Mouse (Mus musculus): ENCODE measurements at regions not wholly inside any gene's neighbourhood (a gene's known extent, or its start where the extent isn't known, plus 50 kb on each side); places are given as distances from the start of the nearest gene placed in this dataset.

DNA sequence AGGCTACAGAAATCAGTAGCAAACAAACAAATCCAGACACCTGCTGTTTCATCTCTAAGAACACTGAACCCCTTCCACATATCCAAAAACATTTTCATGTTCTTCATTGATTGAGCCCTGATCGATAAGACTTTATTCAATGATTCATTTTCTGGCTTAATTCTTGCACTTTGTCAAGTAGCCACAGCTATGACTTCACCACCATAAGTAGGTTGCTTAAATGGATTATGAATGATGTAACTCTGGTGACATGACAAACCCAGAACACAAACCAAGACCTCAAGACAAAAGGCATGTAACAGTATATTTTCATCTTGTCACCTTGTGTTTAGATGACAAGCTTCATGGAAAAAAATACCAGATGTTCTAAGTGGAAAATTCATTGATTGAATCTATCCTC lies 123.1 kb upstream of the Cd180 start:
- 94% methylated on average over 1 of the region's 1 CpGs for WGBS

DNA sequence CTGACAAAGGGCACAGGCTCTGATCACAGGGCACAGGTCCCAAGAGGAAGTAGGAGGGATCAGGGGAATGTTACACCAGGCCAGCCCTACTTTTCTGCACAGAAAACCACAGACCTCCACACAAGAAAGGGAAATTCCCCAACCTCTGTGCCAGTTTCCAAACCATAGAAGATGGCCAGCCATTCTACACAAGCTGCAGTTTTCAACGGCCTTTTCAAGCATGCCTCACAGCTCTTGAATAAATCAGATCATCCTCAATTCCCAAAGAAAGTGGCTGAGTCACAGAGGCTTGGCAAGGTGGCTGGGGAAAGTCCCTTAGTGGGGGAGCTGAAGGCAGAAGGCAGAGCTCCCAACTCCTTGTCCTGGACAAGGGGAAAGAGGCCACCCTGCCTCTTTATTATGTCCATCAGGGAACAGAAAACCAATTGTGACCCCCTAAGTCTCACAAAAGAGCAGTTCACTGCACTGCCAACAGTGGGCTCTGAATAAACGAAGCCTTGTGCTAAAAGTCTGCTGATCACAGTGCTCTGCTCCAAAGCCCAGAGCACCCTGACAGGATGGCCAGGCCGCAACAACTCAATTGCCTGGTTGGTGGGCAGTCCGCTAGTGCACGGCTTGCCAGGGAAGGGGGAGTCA lies 120.0 kb upstream of the Cd180 start:
- Histone ChIP-seq H3K4me3 (no peak overlapping the region), H3K9ac (no peak overlapping the region), H3K36me3 (no peaks in the 10 kb centered on the region), H3K4me1 (peaks cover 25% of the 10 kb centered on the region), H3K27ac (no peak overlapping the region), H3K27me3 (peaks cover 21% of the 10 kb centered on the region; the same call in 1 of the 2 replicates), H3K9me3 (no peaks in the 10 kb centered on the region), H3K4me2 (replicated peaks) (no peak overlapping the region)
- WGBS, result 69% methylated on average over 5 of the region's 5 CpGs
- no peak for ATAC-seq (ENCODE audit: low FRiP score, low read depth)

More for the DNA sequence above, 123.1 kb upstream of the Cd180 start:
- Histone ChIP-seq H3K27ac (no peak overlapping the region), H3K4me1 (peaks cover 7% of the 10 kb centered on the region; the same call in 1 of the 2 replicates), H3K9ac (no peak overlapping the region), H3K4me3 (no peak overlapping the region), H3K4me2 (replicated peaks) (no peak overlapping the region), H3K36me3 (no peaks in the 10 kb centered on the region), H3K9me3 (no peaks in the 10 kb centered on the region), H3K27me3 (peaks cover 17% of the 10 kb centered on the region; the same call in 1 of the 2 replicates)
- ATAC-seq (ENCODE audit: low FRiP score, low read depth), result no peak

DNA sequence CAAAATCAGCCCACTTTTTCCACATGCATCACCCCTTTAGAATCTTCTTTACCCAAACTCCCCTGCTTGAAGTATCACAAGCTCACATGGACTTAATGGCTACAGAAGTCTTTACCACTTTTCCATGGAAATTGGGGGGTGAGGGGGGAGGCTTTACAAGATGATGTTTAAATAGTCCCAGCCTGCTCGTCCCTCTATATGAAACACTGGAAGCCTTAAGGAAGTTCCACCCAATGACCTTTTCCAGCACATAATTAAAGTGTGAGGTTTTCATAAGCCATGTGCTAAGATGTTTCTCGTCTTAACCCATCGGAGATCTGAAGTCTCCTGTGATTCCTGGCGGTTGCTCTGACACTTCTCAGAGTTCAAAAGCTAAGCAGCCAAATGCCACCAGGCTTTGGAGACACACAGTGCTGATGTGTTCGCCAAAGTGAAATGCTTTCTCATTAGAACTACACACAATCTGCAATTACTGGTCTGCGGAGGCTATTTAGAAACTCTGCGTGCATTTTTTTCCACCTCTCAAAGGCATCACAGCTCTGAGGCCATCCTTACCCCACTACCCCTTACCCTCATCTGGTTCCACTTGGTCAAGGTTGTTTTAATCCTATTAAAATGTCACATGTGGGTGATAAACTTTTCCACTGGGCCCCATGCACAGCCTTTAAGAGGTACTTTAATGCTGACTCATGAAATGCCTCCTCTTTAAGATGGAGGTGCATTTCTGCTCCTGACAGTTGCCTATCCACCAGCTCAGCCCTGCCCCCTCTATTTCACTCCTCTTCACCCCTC lies 116.3 kb upstream of the Cd180 start:
- Histone ChIP-seq H3K4me2 (replicated peaks) (no peak overlapping the region), H3K9me3 (no peaks in the 10 kb centered on the region), H3K4me1 (peaks cover 31% of the 10 kb centered on the region), H3K27ac (no peak overlapping the region), H3K27me3 (peaks cover 33% of the 10 kb centered on the region; the same call in 1 of the 2 replicates), H3K9ac (no peak overlapping the region), H3K36me3 (no peaks in the 10 kb centered on the region), H3K4me3 (no peak overlapping the region)
- ATAC-seq (ENCODE audit: low FRiP score, low read depth), result peak; percentile 91
- 11% methylated on average over 7 of the region's 7 CpGs for WGBS

DNA sequence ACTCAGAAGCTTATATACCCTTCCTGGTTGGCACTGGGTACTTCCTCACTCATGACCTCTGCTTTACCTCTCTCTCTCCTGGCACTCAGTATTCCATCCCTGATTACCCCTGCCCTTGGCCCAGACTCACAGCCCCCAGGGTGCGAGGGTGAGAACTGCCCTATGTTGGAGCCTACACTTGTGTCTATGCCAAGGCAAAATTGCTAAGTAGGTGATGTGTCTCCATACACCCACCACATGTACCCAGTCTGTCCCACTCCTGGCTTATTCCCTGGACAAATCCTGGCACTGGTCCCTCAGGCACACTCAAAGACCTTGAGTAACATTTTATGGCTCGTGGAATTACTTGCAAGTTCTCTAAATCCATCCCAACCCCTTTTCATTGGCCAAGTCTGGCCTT lies 114.5 kb upstream of the Cd180 start:
- Histone ChIP-seq H3K9ac (no peak overlapping the region), H3K9me3 (no peaks in the 10 kb centered on the region), H3K4me3 (no peak overlapping the region), H3K4me1 (peaks cover 29% of the 10 kb centered on the region), H3K4me2 (replicated peaks) (no peak overlapping the region), H3K36me3 (no peaks in the 10 kb centered on the region), H3K27ac (no peak overlapping the region), H3K27me3 (peaks cover 28% of the 10 kb centered on the region; the same call in 1 of the 2 replicates)
- ATAC-seq (ENCODE audit: low FRiP score, low read depth), result no peak
- 64% methylated on average over 2 of the region's 2 CpGs for WGBS

DNA sequence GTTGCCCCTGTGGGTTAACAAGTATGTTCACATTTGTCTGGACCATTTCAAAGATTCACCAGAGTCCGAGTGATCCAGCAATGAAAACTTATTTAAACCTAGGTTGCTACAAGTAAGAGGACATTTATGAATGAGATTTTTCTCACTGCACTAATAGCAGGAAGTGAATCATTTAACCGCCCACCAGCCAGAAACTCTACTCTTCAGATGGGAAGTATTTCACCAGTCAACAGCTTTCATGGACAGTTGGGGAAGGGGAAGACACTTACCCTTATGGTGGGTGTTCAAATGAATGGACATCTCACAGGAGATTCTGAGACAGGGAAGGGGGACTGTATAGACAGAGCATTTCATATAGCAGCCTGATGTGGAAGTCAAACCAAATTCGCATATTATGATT lies 113.7 kb upstream of the Cd180 start:
- no peak overlapping the region for H3K4me3 ChIP-seq
- no peak overlapping the region for H3K4me2 ChIP-seq (replicated peaks)
- H3K27ac ChIP-seq, result no peak overlapping the region
- ATAC-seq (ENCODE audit: low FRiP score, low read depth), result no peak
- no peaks in the 10 kb centered on the region for H3K36me3 ChIP-seq
- WGBS, result 90% methylated on average over 3 of the region's 3 CpGs
- peaks cover 29% of the 10 kb centered on the region for H3K4me1 ChIP-seq
- H3K9me3 ChIP-seq, result no peaks in the 10 kb centered on the region
- no peak overlapping the region for H3K9ac ChIP-seq
- H3K27me3 ChIP-seq, result peaks cover 28% of the 10 kb centered on the region; the same call in 1 of the 2 replicates

DNA sequence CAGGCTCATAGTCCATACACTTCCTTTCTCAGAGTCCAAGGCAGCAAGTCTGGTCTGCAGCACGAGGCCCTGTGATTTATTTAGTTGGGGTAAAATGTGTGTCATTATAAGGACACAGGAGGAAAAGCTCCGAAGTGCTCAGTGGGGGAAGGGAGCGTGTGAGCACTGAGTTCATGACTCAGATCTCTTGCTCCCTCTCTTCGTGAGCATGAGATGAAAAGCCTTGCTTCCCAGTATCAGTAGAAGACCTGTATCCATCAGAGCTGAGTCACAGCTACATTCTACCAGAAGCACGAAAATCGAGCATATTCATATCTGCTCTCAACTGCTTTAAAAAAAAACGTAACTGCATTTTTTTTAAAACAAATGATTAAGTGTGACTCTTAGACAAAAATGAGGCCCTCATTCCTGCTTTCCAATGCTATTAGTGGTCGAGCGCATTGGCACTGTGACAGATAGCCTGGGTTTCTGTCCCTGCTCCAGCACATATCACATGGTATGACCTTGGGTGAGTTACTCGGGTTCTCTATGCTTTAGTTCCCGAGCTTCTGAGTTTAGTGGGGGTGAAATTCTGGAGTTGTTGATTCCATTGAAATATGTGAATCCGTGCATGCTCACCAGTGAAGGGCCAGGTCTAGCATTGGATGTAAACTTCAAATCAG lies 109.2 kb upstream of the Cd180 start:
- Histone ChIP-seq H3K9me3 (no peaks in the 10 kb centered on the region), H3K4me2 (replicated peaks) (no peak overlapping the region), H3K9ac (no peak overlapping the region), H3K4me1 (peaks cover 6% of the 10 kb centered on the region), H3K27ac (no peak overlapping the region), H3K27me3 (peaks cover 39% of the 10 kb centered on the region; the same call in 1 of the 2 replicates), H3K36me3 (no peaks in the 10 kb centered on the region), H3K4me3 (no peak overlapping the region)
- WGBS, result 64% methylated on average over 12 of the region's 12 CpGs
- no peak for ATAC-seq (ENCODE audit: low FRiP score, low read depth)

DNA sequence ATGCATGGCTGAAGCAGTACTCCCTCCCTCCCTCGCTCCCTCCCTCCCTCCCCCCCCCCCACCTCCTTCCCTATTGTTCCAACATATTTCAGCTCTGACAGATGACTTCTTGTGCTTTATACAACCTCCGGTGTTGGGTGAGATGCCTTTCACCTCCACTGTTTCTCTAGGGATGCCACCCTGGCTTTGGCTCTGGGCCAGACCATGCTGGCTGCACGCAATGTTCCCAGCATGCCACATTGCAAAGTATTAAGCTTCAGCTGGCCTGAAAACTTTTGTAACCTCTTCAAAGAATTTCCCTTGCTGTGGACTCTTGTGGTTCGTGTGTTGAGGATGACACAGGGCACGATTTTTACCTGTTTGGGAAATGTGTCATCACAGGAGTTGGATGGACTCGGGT lies 107.1 kb upstream of the Cd180 start:
- no peak overlapping the region for H3K9ac ChIP-seq
- ATAC-seq (ENCODE audit: low FRiP score, low read depth), result no peak
- no peaks in the 10 kb centered on the region for H3K36me3 ChIP-seq
- H3K4me1 ChIP-seq, result peaks cover 26% of the 10 kb centered on the region
- 71% methylated on average over 6 of the region's 6 CpGs for WGBS
- no peak overlapping the region for H3K4me3 ChIP-seq
- H3K4me2 ChIP-seq (replicated peaks), result no peak overlapping the region
- no peak overlapping the region for H3K27ac ChIP-seq
- H3K9me3 ChIP-seq, result no peaks in the 10 kb centered on the region
- H3K27me3 ChIP-seq, result peaks cover 25% of the 10 kb centered on the region; the same call in 1 of the 2 replicates

DNA sequence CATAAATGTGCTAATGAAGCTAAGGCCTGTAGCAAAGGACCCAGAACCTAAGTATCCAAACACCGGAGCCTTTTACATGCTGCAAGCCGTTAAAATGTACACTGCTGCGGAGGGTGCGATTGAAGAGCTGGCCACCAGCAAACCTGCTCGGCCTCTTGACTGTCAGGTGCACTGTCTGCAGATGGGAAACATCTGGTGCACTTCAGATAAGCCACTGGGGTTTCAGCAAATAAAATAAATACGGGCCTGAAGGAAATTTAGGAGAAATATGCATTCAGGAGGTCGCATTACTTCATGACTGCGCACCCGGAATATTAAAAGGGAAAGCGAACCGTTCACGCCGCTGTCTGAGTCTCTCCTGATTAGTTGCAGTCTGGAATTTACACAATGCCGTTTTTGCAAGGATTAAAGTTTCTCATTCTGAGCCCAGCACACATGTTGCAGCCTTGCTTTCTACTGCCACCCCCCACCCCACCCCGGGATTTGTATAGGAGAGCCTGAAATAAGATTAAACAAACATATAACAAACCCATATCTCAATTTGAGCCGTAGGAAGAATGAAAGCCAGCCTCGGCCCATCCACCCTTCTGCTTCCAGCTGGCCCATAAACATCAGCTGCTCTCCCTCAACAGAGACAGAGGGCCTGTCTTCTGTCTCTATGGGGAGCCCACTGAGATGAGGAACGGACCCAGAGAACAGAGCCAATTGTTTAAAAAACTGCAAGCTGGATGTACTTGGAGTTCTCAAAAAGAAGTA lies 103.5 kb upstream of the Cd180 start:
- Histone ChIP-seq H3K9ac (0 out of 2 replicates have a peak overlapping the region, but pooled peaks have one; percentile 25), H3K36me3 (no peaks in the 10 kb centered on the region), H3K9me3 (no peaks in the 10 kb centered on the region), H3K4me3 (peak overlapping the region; percentile 20; the same call in 1 of the 2 replicates), H3K4me1 (peaks cover 30% of the 10 kb centered on the region), H3K27ac (peak overlapping the region; percentile 39; the same call in 1 of the 2 replicates), H3K4me2 (replicated peaks) (peak overlapping the region; percentile 55), H3K27me3 (peaks cover 27% of the 10 kb centered on the region; the same call in 1 of the 2 replicates)
- peak; percentile 80 for ATAC-seq (ENCODE audit: low FRiP score, low read depth)
- 16% methylated on average over 18 of the region's 18 CpGs for WGBS

DNA sequence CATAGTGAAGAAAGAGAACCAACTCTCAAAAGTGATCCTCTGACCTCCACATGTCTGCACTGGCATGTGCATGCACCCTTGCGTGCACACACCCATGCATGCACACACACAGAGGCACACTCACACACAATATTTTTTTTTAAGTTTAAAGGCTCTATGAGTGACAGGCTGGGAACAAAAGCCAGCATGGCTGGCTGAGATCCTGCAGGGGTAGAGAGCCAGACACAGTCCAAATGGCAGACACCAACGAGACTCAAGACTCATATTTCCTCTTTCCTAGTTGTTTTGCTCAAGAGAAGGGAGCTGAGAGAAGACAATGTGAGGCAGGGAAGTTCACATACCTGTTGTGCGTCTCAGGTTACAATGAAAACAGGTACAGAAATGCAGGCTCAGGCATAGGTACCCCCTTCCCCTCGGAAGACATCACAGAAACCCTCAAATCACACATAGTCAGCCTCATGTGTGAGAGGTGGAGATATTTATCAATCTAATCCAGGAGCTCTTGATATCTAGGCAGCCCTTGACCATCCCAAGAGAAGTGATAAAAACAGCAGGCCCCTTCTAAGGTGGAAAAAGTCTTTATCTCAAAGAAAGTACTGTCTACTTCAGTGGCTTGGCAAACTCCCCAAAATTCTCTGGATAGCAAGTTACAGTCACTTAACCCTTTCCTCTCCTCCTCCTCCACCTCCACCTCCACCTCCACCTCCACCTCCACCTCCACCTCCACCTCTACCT lies 101.4 kb upstream of the Cd180 start:
- no peak for ATAC-seq (ENCODE audit: low FRiP score, low read depth)
- no peak overlapping the region for H3K9ac ChIP-seq
- no peak overlapping the region for H3K4me3 ChIP-seq
- peaks cover 30% of the 10 kb centered on the region for H3K4me1 ChIP-seq
- H3K36me3 ChIP-seq, result no peaks in the 10 kb centered on the region
- H3K27me3 ChIP-seq, result peaks cover 25% of the 10 kb centered on the region; the same call in 1 of the 2 replicates
- H3K27ac ChIP-seq, result no peak overlapping the region
- H3K4me2 ChIP-seq (replicated peaks), result no peak overlapping the region
- no peaks in the 10 kb centered on the region for H3K9me3 ChIP-seq
- WGBS, result 70% methylated on average over 4 of the region's 4 CpGs

DNA sequence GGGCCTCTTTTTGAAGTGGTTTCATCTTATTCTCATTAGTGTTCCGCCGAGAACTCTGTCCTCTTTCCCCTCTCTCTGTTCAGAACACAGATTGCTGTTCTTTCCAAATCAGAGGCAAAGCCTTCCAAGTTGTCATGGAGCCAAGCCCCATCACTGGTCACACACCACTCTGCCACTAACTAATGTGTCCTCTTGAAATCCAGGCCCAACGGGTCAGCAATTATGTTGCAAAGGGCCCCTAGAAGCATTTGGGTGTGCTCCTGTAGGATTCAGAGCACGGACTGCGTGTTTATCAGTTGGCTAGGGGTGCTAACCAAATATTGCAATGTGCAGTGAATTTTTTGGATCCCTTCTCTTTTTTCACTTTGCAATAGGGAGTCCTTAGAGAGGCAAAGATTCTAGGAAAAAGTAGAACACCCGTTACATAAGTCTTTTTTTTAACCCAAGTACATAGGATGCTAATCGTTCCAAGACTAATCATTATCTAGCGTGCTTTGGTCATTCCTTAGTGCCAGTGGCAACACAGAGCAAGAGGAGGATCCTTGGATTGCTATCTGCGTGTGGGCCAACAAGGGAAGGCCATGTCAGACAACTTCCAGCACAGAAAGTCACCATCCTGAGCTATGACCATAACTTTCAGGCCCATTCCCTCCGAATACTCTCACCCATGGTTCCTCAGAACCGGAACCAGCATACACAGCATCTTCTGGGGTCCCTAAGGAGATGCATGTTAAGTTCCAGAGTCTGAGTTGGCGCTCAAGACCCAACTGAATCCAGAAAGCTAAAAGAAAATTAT lies 99.8 kb upstream of the Cd180 start:
- Histone ChIP-seq H3K36me3 (no peaks in the 10 kb centered on the region), H3K4me2 (replicated peaks) (no peak overlapping the region), H3K27me3 (peaks cover 11% of the 10 kb centered on the region; the same call in 1 of the 2 replicates), H3K9ac (no peak overlapping the region), H3K27ac (no peak overlapping the region), H3K4me1 (peaks cover 30% of the 10 kb centered on the region), H3K9me3 (no peaks in the 10 kb centered on the region), H3K4me3 (no peak overlapping the region)
- 93% methylated on average over 12 of the region's 12 CpGs for WGBS
- no peak for ATAC-seq (ENCODE audit: low FRiP score, low read depth)
